Mouse (Mus musculus): Measurements from ENCODE around the gene Sh3rf1. TPM values are rescaled to one million over a fixed set of nuclear protein-coding genes. Genes with fewer than 3 reads are reported as not detected.

Sh3rf1 gene
- polyA plus RNA-seq (2012; rRNA removed), result 0.68 and 0.69 TPM in 2 replicates

GRCm38 (mm10) chr8:61223729-61224379 is at the start of gene Sh3rf1:
Sh3rf1 (plus strand) TSS chr8:61223872.

Other genes starting within 250 kb of the Sh3rf1 start
- 28.3 and 32.0 TPM in 2 replicates for gene Clcn3, start 240.6 kb upstream of the Sh3rf1 start, polyA plus RNA-seq (2012; rRNA removed)
- gene Nek1, start 230.7 kb upstream of the Sh3rf1 start, polyA plus RNA-seq (2012; rRNA removed), result 3.1 TPM in 2 replicates

Measured in liver, embryonic 14 days (tissue).